Mouse (Mus musculus) ES-E14 (cell line): ENCODE results near the gene Barhl2. TPM values are rescaled to one million over a fixed set of nuclear protein-coding genes. Genes with fewer than 3 reads are reported as not detected.

Source experiments
- DNase-seq: peaks from one replicate; pipeline ENCODE4 v3.0.0-alpha.2; 2013; ENCODE audit warnings: low read depth, low spot score
- H3K27ac ChIP-seq: 2 replicates; pipeline ENCODE4 v1.5.1; 2012; ENCODE audit warnings: low read depth, mild to moderate bottlenecking, low read length, moderate library complexity, mixed read lengths; ENCODE audit not compliant: poor library complexity, insufficient read depth, severe bottlenecking
- H3K36me3 ChIP-seq: 2 replicates; pipeline ENCODE4 v1.6.1; 2012; ENCODE audit warnings: mild to moderate bottlenecking, low read length, moderate library complexity, mixed read lengths; ENCODE audit not compliant: control insufficient read depth, poor library complexity, insufficient read depth, severe bottlenecking
- H3K4me1 ChIP-seq, 2 experiments: fragments of 150-350 bp in 1 of 2; sonication (generic) in 1 of 2; 2 replicates each; pipeline ENCODE4 v1.6.1; 2012; ENCODE audit warnings: low read length in 2 of 2, mild to moderate bottlenecking in 1 of 2, mixed read lengths in 1 of 2; ENCODE audit not compliant: control insufficient read depth in 2 of 2, insufficient read depth in 2 of 2, poor library complexity in 1 of 2
- H3K4me3 ChIP-seq, 2 experiments: fragments of 150-350 bp in 1 of 2; sonication (generic) in 1 of 2; 2 replicates each; pipeline ENCODE4 v1.5.1; 2012; ENCODE audit warnings: low read length in 2 of 2, low read depth in 1 of 2, mild to moderate bottlenecking in 1 of 2, mixed read lengths in 1 of 2; ENCODE audit not compliant: insufficient read depth in 1 of 2, poor library complexity in 1 of 2, severe bottlenecking in 1 of 2
- H3K9ac ChIP-seq: 2 replicates; pipeline ENCODE4 v1.6.1; 2012; ENCODE audit warnings: low read depth, mild to moderate bottlenecking, low read length, mixed read lengths; ENCODE audit not compliant: poor library complexity, insufficient read depth, severe bottlenecking
- H3K9me3 ChIP-seq: fragments of 150-350 bp; sonication (generic); 2 replicates; pipeline ENCODE4 v1.6.1; 2012; ENCODE audit warnings: low read depth, mild to moderate bottlenecking, low read length; ENCODE audit not compliant: control insufficient read depth, insufficient read depth
- CHD2 ChIP-seq: IDR thresholded peaks from 2 replicates; pipeline ENCODE4 v1.6.1; 2014; ENCODE audit warnings: mild to moderate bottlenecking, low read depth, low read length, inconsistent platforms
- HCFC1 ChIP-seq: IDR thresholded peaks from 2 replicates; pipeline ENCODE4 v1.6.1; 2012; ENCODE audit warnings: low read length, inconsistent platforms, borderline replicate concordance; ENCODE audit not compliant: insufficient read depth
- MAFK ChIP-seq: IDR thresholded peaks from 2 replicates; pipeline ENCODE4 v1.6.1; 2014; ENCODE audit warnings: mild to moderate bottlenecking, low read depth, low read length, inconsistent platforms; ENCODE audit not compliant: insufficient read depth
- ZC3H11A ChIP-seq: IDR thresholded peaks from 2 replicates; pipeline ENCODE4 v1.6.1; 2012; ENCODE audit warnings: low read depth, mild to moderate bottlenecking, inconsistent platforms, low read length, borderline replicate concordance
- ZNF384 ChIP-seq: IDR thresholded peaks from 2 replicates; pipeline ENCODE4 v1.6.1; 2012; ENCODE audit warnings: low read depth, low read length, inconsistent platforms
- in situ Hi-C, 2 experiments: fragments of 600-800 bp; cut with MboI; formaldehyde crosslinking; loops; one replicate each; pipeline ENCODE4 v1.15.1; 2025; ENCODE audit warnings: low sequenced_read_pairs in 2 of 2, inconsistent platforms in 1 of 2; ENCODE audit not compliant: unreplicated experiment in 2 of 2
- total RNA-seq: library from RNA; depleted of rRNA; stranded (reverse); fragments of 300-350 nt; gene quantifications from 2 replicates; pipeline ENCODE4 v1.2.3, GENCODE M21; 2012

The Barhl2 gene
- total RNA-seq, 1 experiment: not detected

DNA sequence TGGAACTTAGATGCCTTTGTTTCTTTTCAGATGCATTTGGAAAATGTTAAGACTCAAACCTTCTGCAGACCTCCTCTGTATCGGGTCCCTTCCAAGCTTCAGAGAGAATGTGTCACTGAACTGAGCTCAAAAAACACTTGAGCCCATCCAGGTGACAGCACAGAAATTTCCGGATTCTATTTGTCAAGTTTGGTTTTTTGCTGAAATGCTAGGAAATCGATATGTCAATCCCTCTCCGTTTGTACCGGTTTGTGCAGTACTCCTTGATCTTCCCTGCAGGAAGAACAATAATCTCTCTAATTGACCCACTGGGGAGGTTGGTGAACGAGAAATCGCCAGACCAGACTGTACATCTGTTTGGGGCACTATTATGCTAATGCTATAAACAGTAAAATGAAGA lies 2.0 kb downstream of the Barhl2 start:
- TF ChIP-seq ZC3H11A (no peak), ZNF384 (no peak), MAFK (no peak), HCFC1 (no peak), CHD2 (no peak)
- Histone ChIP-seq H3K27ac (no peak overlapping the region), H3K36me3 (no peaks in the 10 kb centered on the region), H3K4me3 (no peak overlapping the region), H3K9ac (no peak overlapping the region), H3K4me1 (peaks cover 0 to 6% of the 10 kb centered on the region in 2 experiments; a peak in 1 of 4 replicates), H3K9me3 (no peaks in the 10 kb centered on the region)
- DNase-seq: no peak
- in situ Hi-C loops: loop anchor here (5.0 to 25.0 kb wide), 4 partner anchors 296 to 1256 kb away; partner anchors contain the start of gene Tgfbr3 (in 1 of the 2)

DNA sequence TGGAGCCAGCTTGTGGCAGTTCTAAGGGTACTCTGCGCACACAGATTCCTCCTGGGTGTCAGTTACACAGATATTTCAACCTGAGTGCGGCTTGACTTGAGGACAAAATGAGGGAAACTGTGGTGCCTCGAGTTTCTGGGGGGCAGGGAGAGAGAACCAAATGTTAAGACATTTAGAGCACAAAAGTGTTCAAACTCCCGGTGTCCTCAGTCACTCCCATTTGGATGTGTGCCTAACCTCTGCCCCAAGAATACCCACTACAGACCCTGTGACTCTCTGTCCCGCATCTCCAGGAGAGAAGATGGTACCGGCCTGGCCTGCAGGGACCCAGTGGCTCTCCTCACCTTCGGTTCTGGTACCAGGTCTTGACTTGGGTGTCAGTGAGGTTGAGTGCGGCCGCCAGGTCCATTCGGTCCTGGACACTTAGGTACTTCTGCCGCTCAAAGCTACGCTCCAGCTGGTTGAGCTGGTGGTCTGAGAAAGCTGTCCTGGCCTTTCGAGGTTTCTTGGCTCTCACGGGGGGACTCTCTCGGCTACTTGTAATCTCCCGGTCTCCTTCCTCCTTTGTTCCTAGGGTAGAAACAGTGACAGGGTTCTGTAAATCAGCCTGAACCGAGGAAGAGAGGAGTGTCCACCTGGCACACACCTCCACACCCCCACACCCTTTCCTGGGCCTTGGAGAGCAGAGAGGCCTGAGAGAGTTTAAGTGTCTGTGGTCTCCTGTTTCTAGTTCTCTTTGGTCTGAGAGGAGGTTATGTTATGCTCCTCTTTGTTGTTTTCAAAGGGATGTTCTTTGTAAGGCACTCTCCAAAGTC lies 2.7 kb downstream of the Barhl2 start:
- Histone ChIP-seq H3K36me3 (no peaks in the 10 kb centered on the region), H3K27ac (no peak overlapping the region), H3K4me3 (no peak overlapping the region), H3K9ac (no peak overlapping the region), H3K9me3 (no peaks in the 10 kb centered on the region), H3K4me1 (peaks cover 0 to 5% of the 10 kb centered on the region in 2 experiments; a peak in 1 of 4 replicates)
- in situ Hi-C loops: loop anchor here (5.0 to 25.0 kb wide), 4 partner anchors 297 to 1257 kb away; partner anchors contain the start of gene Tgfbr3 (in 1 of the 2)
- TF ChIP-seq CHD2 (no peak), ZC3H11A (no peak), MAFK (no peak), ZNF384 (no peak), HCFC1 (no peak)
- no peak for DNase-seq

GRCm38 (mm10) chr5:106454411-106455105 lies 3.4 kb downstream of the Barhl2 start:
- H3K9me3 ChIP-seq: no peaks in the 10 kb centered on the region
- 0 out of 4 replicates have a peak, but pooled peaks cover 0 to 2% of the 10 kb centered on the region in 2 experiments for H3K4me1 ChIP-seq
- TF ChIP-seq ZNF384 (no peak), ZC3H11A (no peak), HCFC1 (no peak), CHD2 (no peak), MAFK (no peak)
- DNase-seq: no peak
- H3K4me3 ChIP-seq: no peak overlapping the region
- no peak overlapping the region for H3K9ac ChIP-seq
- in situ Hi-C loops: loop anchor here (5.0 to 25.0 kb wide), 4 partner anchors 298 to 1258 kb away; partner anchors contain the start of gene Tgfbr3 (in 1 of the 2)
- no peak overlapping the region for H3K27ac ChIP-seq
- H3K36me3 ChIP-seq: no peaks in the 10 kb centered on the region

DNA sequence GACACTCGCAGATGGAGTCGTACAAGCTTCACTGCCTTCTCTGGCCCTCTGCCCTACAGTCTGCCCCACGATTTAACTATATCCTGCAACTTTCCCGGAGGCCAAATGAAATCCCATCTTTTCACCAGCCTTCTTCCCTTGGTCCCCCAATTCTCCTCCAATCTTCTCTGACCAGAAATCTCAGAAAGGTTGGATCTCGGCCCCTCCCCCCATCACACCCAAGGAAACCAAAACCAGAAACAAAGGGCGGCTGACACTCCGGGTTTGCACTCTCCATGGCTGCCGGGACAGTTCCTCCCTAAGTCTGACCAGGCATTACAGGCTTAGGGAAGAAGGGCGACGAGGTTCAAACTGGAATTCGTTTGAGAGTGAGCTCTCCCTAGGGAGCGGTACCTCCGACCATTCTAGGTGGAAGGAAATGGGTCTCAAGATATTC lies 4.1 kb downstream of the Barhl2 start:
- Histone ChIP-seq H3K4me3 (peak overlapping the region; percentile 26 to 40; a peak in 1 of 4 replicates), H3K4me1 (0 out of 4 replicates have a peak, but pooled peaks cover 0 to 2% of the 10 kb centered on the region in 2 experiments), H3K9me3 (no peaks in the 10 kb centered on the region), H3K36me3 (no peaks in the 10 kb centered on the region), H3K27ac (no peak overlapping the region), H3K9ac (no peak overlapping the region)
- no peak for DNase-seq
- TF ChIP-seq ZC3H11A (no peak), HCFC1 (no peak), MAFK (no peak), ZNF384 (no peak), CHD2 (no peak)
- in situ Hi-C loops: loop anchor here (25.0 kb wide), 3 partner anchors 308 to 1258 kb away; partner anchors contain the start of gene Tgfbr3 (in 1 of the 2)
